Mouse (Mus musculus): Measurements from ENCODE around the gene Pacsin2. TPM values are rescaled to one million over a fixed set of nuclear protein-coding genes. Genes with fewer than 3 reads are reported as not detected.
A peak's percentile ranks its signal among the peaks of the same experiment; 100 is the strongest.

Gene Pacsin2
- polyA plus RNA-seq, 1 experiment from 2014 or later: 43.6 TPM

GRCm38 (mm10) chr15:83350859-83351258, 113.5 kb downstream of the Pacsin2 start:
- no peak for ATAC-seq (ENCODE audit: low FRiP score, low read depth)
- no peak overlapping the region for H3K4me3 ChIP-seq
- 0 out of 2 replicates have a peak, but pooled peaks cover 4% of the 10 kb centered on the region for H3K27me3 ChIP-seq
- H3K9me3 ChIP-seq: no peaks in the 10 kb centered on the region
- H3K27ac ChIP-seq (replicated peaks): no peak overlapping the region
- H3K36me3 ChIP-seq: no peaks in the 10 kb centered on the region
- H3K9ac ChIP-seq (replicated peaks): 0 out of 2 replicates have a peak overlapping the region, but pooled peaks have one; percentile 58
- peaks cover 15% of the 10 kb centered on the region for H3K4me1 ChIP-seq
- peak overlapping the region; percentile 90; the same call in 1 of the 2 replicates for H3K4me2 ChIP-seq (replicated peaks)
- WGBS: 70% methylated on average over 2 of the region's 2 CpGs

- H3K36me3 ChIP-seq: no peaks in the 10 kb centered on the region
- H3K27me3 ChIP-seq: 0 out of 2 replicates have a peak, but pooled peaks cover 4% of the 10 kb centered on the region
- peak; percentile 91 for ATAC-seq (ENCODE audit: low FRiP score, low read depth)
- peaks cover 15% of the 10 kb centered on the region for H3K4me1 ChIP-seq
- peak within 1 kb of the TSS; percentile 90 for H3K4me2 ChIP-seq (replicated peaks)
- H3K9me3 ChIP-seq: no peaks in the 10 kb centered on the region
- WGBS: under 1% methylated on average over 60 of the region's 60 CpGs
- H3K27ac ChIP-seq (replicated peaks): peak within 1 kb of the TSS; percentile 20; the same call in 1 of the 2 replicates
- peak within 1 kb of the TSS; percentile 86 for H3K9ac ChIP-seq (replicated peaks)
- H3K4me3 ChIP-seq: peak within 1 kb of the TSS; percentile 75
Measured at GRCm38 (mm10) chr15:83349954-83350711, 114.3 kb downstream of the Pacsin2 start, which contains the start of gene Arfgap3. Gene Arfgap3, minus strand, starts transcription at chr15:83350247.

- 18% methylated on average over 8 of the region's 8 CpGs for WGBS
- H3K27me3 ChIP-seq: 0 out of 2 replicates have a peak, but pooled peaks cover 4% of the 10 kb centered on the region
- ATAC-seq (ENCODE audit: low FRiP score, low read depth): peak; percentile 17
- no peaks in the 10 kb centered on the region for H3K9me3 ChIP-seq
- peak overlapping the region; percentile 90 for H3K4me2 ChIP-seq (replicated peaks)
- peak overlapping the region; percentile 75 for H3K4me3 ChIP-seq
- H3K4me1 ChIP-seq: peaks cover 19% of the 10 kb centered on the region
- peak overlapping the region; percentile 86 for H3K9ac ChIP-seq (replicated peaks)
- H3K27ac ChIP-seq (replicated peaks): no peak overlapping the region
- H3K36me3 ChIP-seq: no peaks in the 10 kb centered on the region
Measured at GRCm38 (mm10) chr15:83349225-83349953, 115.0 kb downstream of the Pacsin2 start.

- H3K36me3 ChIP-seq: no peaks in the 10 kb centered on the region
- no peak for ATAC-seq (ENCODE audit: low FRiP score, low read depth)
- 0 out of 2 replicates have a peak, but pooled peaks cover 4% of the 10 kb centered on the region for H3K27me3 ChIP-seq
- WGBS: 88% methylated on average over 4 of the region's 4 CpGs
- 0 out of 2 replicates have a peak overlapping the region, but pooled peaks have one; percentile 75 for H3K4me3 ChIP-seq
- H3K9ac ChIP-seq (replicated peaks): no peak overlapping the region
- peak overlapping the region; percentile 90 for H3K4me2 ChIP-seq (replicated peaks)
- no peaks in the 10 kb centered on the region for H3K9me3 ChIP-seq
- peaks cover 22% of the 10 kb centered on the region for H3K4me1 ChIP-seq
- H3K27ac ChIP-seq (replicated peaks): no peak overlapping the region
Measured at GRCm38 (mm10) chr15:83348747-83349146, 115.7 kb downstream of the Pacsin2 start.

GRCm38 (mm10) chr15:83345898-83346529, 118.4 kb downstream of the Pacsin2 start:
- 89% methylated on average over 15 of the region's 15 CpGs for WGBS
- peaks cover 19% of the 10 kb centered on the region for H3K36me3 ChIP-seq
- no peak overlapping the region for H3K4me2 ChIP-seq (replicated peaks)
- no peak overlapping the region for H3K4me3 ChIP-seq
- H3K27me3 ChIP-seq: 0 out of 2 replicates have a peak, but pooled peaks cover under 1% of the 10 kb centered on the region
- H3K4me1 ChIP-seq: peaks cover 22% of the 10 kb centered on the region
- no peak overlapping the region for H3K9ac ChIP-seq (replicated peaks)
- H3K9me3 ChIP-seq: no peaks in the 10 kb centered on the region
- ATAC-seq (ENCODE audit: low FRiP score, low read depth): no peak
- no peak overlapping the region for H3K27ac ChIP-seq (replicated peaks)

GRCm38 (mm10) chr15:83344956-83345355, 119.5 kb downstream of the Pacsin2 start:
- H3K9ac ChIP-seq (replicated peaks): no peak overlapping the region
- H3K27ac ChIP-seq (replicated peaks): no peak overlapping the region
- H3K4me2 ChIP-seq (replicated peaks): no peak overlapping the region
- peaks cover 19% of the 10 kb centered on the region for H3K4me1 ChIP-seq
- no peak overlapping the region for H3K4me3 ChIP-seq
- WGBS: 77% methylated on average over 7 of the region's 7 CpGs
- peaks cover 21% of the 10 kb centered on the region for H3K36me3 ChIP-seq
- no peaks in the 10 kb centered on the region for H3K27me3 ChIP-seq
- ATAC-seq (ENCODE audit: low FRiP score, low read depth): no peak
- H3K9me3 ChIP-seq: no peaks in the 10 kb centered on the region

GRCm38 (mm10) chr15:83344157-83344556, 120.2 kb downstream of the Pacsin2 start:
- WGBS: 25% methylated on average over 7 of the region's 7 CpGs
- no peak overlapping the region for H3K4me2 ChIP-seq (replicated peaks)
- H3K27ac ChIP-seq (replicated peaks): no peak overlapping the region
- peaks cover 21% of the 10 kb centered on the region for H3K36me3 ChIP-seq
- H3K9ac ChIP-seq (replicated peaks): no peak overlapping the region
- no peaks in the 10 kb centered on the region for H3K9me3 ChIP-seq
- H3K27me3 ChIP-seq: no peaks in the 10 kb centered on the region
- no peak overlapping the region for H3K4me3 ChIP-seq
- ATAC-seq (ENCODE audit: low FRiP score, low read depth): no peak
- H3K4me1 ChIP-seq: peaks cover 13% of the 10 kb centered on the region

- Histone ChIP-seq H3K27me3 (no peaks in the 10 kb centered on the region), H3K4me1 (no peaks in the 10 kb centered on the region), H3K4me2 (replicated peaks) (no peak overlapping the region), H3K9ac (replicated peaks) (no peak overlapping the region), H3K4me3 (no peak overlapping the region), H3K36me3 (peaks cover 49% of the 10 kb centered on the region), H3K9me3 (no peaks in the 10 kb centered on the region), H3K27ac (replicated peaks) (no peak overlapping the region)
- WGBS: 82% methylated on average over 6 of the region's 6 CpGs
- ATAC-seq (ENCODE audit: low FRiP score, low read depth): no peak
Measured at GRCm38 (mm10) chr15:83338908-83339307, 125.5 kb downstream of the Pacsin2 start.

- no peaks in the 10 kb centered on the region for H3K9me3 ChIP-seq
- peaks cover under 1% of the 10 kb centered on the region for H3K4me1 ChIP-seq
- no peak overlapping the region for H3K4me3 ChIP-seq
- H3K27me3 ChIP-seq: no peaks in the 10 kb centered on the region
- H3K36me3 ChIP-seq: peaks cover 55% of the 10 kb centered on the region
- H3K27ac ChIP-seq (replicated peaks): no peak overlapping the region
- no peak overlapping the region for H3K9ac ChIP-seq (replicated peaks)
- ATAC-seq (ENCODE audit: low FRiP score, low read depth): peak; percentile 41; the same call in 1 of the 2 replicates
- H3K4me2 ChIP-seq (replicated peaks): no peak overlapping the region
- 84% methylated on average over 8 of the region's 8 CpGs for WGBS
Measured at GRCm38 (mm10) chr15:83337903-83338870, 126.2 kb downstream of the Pacsin2 start.

GRCm38 (mm10) chr15:83332373-83332772, 132.0 kb downstream of the Pacsin2 start:
- no peak overlapping the region for H3K9ac ChIP-seq (replicated peaks)
- peaks cover 70% of the 10 kb centered on the region for H3K36me3 ChIP-seq
- no peaks in the 10 kb centered on the region for H3K27me3 ChIP-seq
- H3K4me2 ChIP-seq (replicated peaks): no peak overlapping the region
- no peaks in the 10 kb centered on the region for H3K9me3 ChIP-seq
- 73% methylated on average over 3 of the region's 3 CpGs for WGBS
- no peak overlapping the region for H3K27ac ChIP-seq (replicated peaks)
- no peak for ATAC-seq (ENCODE audit: low FRiP score, low read depth)
- peaks cover 7% of the 10 kb centered on the region for H3K4me1 ChIP-seq
- no peak overlapping the region for H3K4me3 ChIP-seq

GRCm38 (mm10) chr15:83328952-83329351, 135.5 kb downstream of the Pacsin2 start:
- peaks cover 60% of the 10 kb centered on the region for H3K36me3 ChIP-seq
- no peak overlapping the region for H3K9ac ChIP-seq (replicated peaks)
- H3K4me1 ChIP-seq: peaks cover 7% of the 10 kb centered on the region
- WGBS: 87% methylated on average over 5 of the region's 5 CpGs
- no peak overlapping the region for H3K27ac ChIP-seq (replicated peaks)
- no peaks in the 10 kb centered on the region for H3K27me3 ChIP-seq
- H3K9me3 ChIP-seq: no peaks in the 10 kb centered on the region
- H3K4me2 ChIP-seq (replicated peaks): no peak overlapping the region
- H3K4me3 ChIP-seq: no peak overlapping the region
- ATAC-seq (ENCODE audit: low FRiP score, low read depth): no peak
